Mouse (Mus musculus) megakaryocyte, embryonic 14.5 days (primary cell): ENCODE results near the gene Atxn7l1.

Experiments used
- FLI1 ChIP-seq: IDR thresholded peaks from 2 replicates; pipeline ENCODE4 v1.6.1; 2012; ENCODE audit warnings: low read length, inconsistent platforms, mixed read lengths
- GATA1 ChIP-seq: IDR thresholded peaks from 3 replicates; pipeline ENCODE4 v1.6.1; 2012; ENCODE audit warnings: mixed read lengths, low read length, inconsistent platforms, borderline replicate concordance

GRCm38 (mm10) chr12:33197287-33197686 is 49.8 kb downstream of the Atxn7l1 start:
- no peak for TF ChIP-seq GATA1
- TF ChIP-seq FLI1: no peak
